In the genomic region with DNA sequence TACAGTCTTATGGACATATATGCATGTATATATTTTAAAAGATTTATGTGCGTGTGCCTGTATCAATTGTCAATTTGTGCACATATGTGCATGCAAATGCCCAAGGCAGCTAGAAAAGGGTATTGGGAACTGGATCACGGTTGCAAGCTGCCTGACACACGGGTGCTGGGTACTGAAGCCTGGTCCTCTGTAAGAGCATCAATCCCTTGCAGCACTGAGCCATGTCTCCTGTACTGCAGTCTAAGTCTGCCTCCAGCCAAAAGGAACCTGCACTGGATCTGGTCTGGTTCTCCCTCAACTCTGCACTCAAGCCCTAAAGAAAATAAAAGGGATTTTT, we compare ENCODE assay signal across 10 mouse cellular contexts. TPM values are rescaled to one million over a fixed set of nuclear protein-coding genes. Genes with fewer than 3 reads are reported as not detected.
DNase-seq lines count a peak whose midpoint lies in the region; ATAC-seq and TF ChIP-seq lines count a peak whose summit lies in the region.
"Had no signal": no experiment of that assay in that cellular context is flagged by ENCODE, and none has a peak within 500 bp of the region (broad histone marks: within the 10 kb centered on the region; RNA-seq: fewer than 3 reads in every experiment).

No protein-coding gene starts in this region.

- H3K9me3 ChIP-seq in heart, embryonic 11.5 days (replicated peaks; ENCODE audit: control insufficient read depth, low read length) = no peaks in the 10 kb centered on the region
- H3K9me3 ChIP-seq in lung, embryonic 16.5 days (ENCODE audit: control insufficient read depth, low read length) = no peaks in the 10 kb centered on the region
- H3K9me3 ChIP-seq in limb, embryonic 14.5 days (ENCODE audit: control insufficient read depth, low read length) = no peaks in the 10 kb centered on the region
- H3K9me3 ChIP-seq in stomach, embryonic 14.5 days (ENCODE audit: control insufficient read depth, low read depth, low read length) = no peaks in the 10 kb centered on the region

- no peak for TF ChIP-seq CTCF in heart, adult 2 months (IDR thresholded peaks at IDR 0.05)
- TF ChIP-seq CTCF in lung, adult 2 months (IDR thresholded peaks at IDR 0.05; ENCODE audit: insufficient read depth, low read length) = no peak

- no peak for ATAC-seq in heart, embryonic 11.5 days (replicated peaks; ENCODE audit: insufficient number of reproducible peaks, low FRiP score, low TSS enrichment)
- no peak for ATAC-seq in lung, embryonic 16.5 days (ENCODE audit: low read depth)
- ATAC-seq in limb, embryonic 14.5 days (ENCODE audit: low FRiP score, low read depth) = no peak
- ATAC-seq in stomach, embryonic 14.5 days (ENCODE audit: insufficient number of reproducible peaks, insufficient read depth, low FRiP score, low read depth) = no peak

- peak overlapping the region; percentile 74; the same call in 1 of the 2 replicates for H3K4me3 ChIP-seq in heart, adult 2 months
- no peak overlapping the region for H3K4me3 ChIP-seq in heart, embryonic 11.5 days (ENCODE audit: low read depth, low read length)
- H3K4me3 ChIP-seq in lung, embryonic 16.5 days (ENCODE audit: low read length) = no peak overlapping the region
- no peak overlapping the region for H3K4me3 ChIP-seq in lung, adult 2 months (replicated peaks; ENCODE audit: extremely low read depth, low read depth, low read length)
- H3K4me3 ChIP-seq in limb, embryonic 14.5 days (replicated peaks; ENCODE audit: low read length) = no peak overlapping the region
- H3K4me3 ChIP-seq in stomach, embryonic 14.5 days (ENCODE audit: low read depth, low read length) = peak overlapping the region; percentile 84; the same call in 1 of the 2 replicates

- no peak for TF ChIP-seq POLR2A in heart, adult 2 months (IDR thresholded peaks at IDR 0.05; ENCODE audit: insufficient read depth, low read depth, low read length)
- TF ChIP-seq POLR2A in lung, adult 2 months (IDR thresholded peaks at IDR 0.05; ENCODE audit: borderline replicate concordance, extremely low read depth, low read depth, low read length) = no peak
- no peak for TF ChIP-seq POLR2A in limb, embryonic 14.5 days (IDR thresholded peaks at IDR 0.05; ENCODE audit: borderline replicate concordance, extremely low read depth, insufficient read depth, insufficient read length)

- DNase-seq in heart, adult 2 months = no peak
- DNase-seq in lung, adult 2 months = no peak
- DNase-seq in limb, embryonic 14.5 days (ENCODE audit: low spot score) = no peak
- DNase-seq in left cerebral cortex, adult 18-20 months (ENCODE audit: low spot score in 2 of 2) = no peak
- no peak for DNase-seq in embryo, embryonic 10.5 days (ENCODE audit: low spot score)

- H3K36me3 ChIP-seq in heart, adult 2 months (ENCODE audit: control insufficient read depth, insufficient read depth, low read length) = no peaks in the 10 kb centered on the region
- H3K36me3 ChIP-seq in heart, embryonic 11.5 days (ENCODE audit: control insufficient read depth, insufficient read depth, low read length) = peaks cover 33% of the 10 kb centered on the region
- H3K36me3 ChIP-seq in lung, embryonic 16.5 days (ENCODE audit: control insufficient read depth, insufficient read depth, low read length) = peaks cover 38% of the 10 kb centered on the region
- H3K36me3 ChIP-seq in limb, embryonic 14.5 days (ENCODE audit: control insufficient read depth, insufficient read depth, low read length) = peaks cover 63% of the 10 kb centered on the region
- H3K36me3 ChIP-seq in stomach, embryonic 14.5 days (ENCODE audit: control insufficient read depth, insufficient read depth, low read length) = peaks cover 50% of the 10 kb centered on the region

- H3K4me2 ChIP-seq in heart, embryonic 11.5 days = no peak overlapping the region
- peak overlapping the region; percentile 68 for H3K4me2 ChIP-seq in lung, embryonic 16.5 days (ENCODE audit: low read depth, low read length)
- peak overlapping the region; percentile 50 for H3K4me2 ChIP-seq in limb, embryonic 14.5 days (replicated peaks; ENCODE audit: low read depth, low read length, severe bottlenecking)
- 0 out of 2 replicates have a peak overlapping the region, but pooled peaks have one; percentile 66 for H3K4me2 ChIP-seq in stomach, embryonic 14.5 days (replicated peaks; ENCODE audit: low read depth, low read length)

- H3K9ac ChIP-seq in heart, adult 2 months (ENCODE audit: low read depth, low read length) = no peak overlapping the region
- no peak overlapping the region for H3K9ac ChIP-seq in heart, embryonic 11.5 days (ENCODE audit: low read depth, low read length)
- no peak overlapping the region for H3K9ac ChIP-seq in lung, embryonic 16.5 days (ENCODE audit: low read length)
- no peak overlapping the region for H3K9ac ChIP-seq in limb, embryonic 14.5 days (ENCODE audit: low read depth, low read length, severe bottlenecking)
- H3K9ac ChIP-seq in stomach, embryonic 14.5 days (replicated peaks; ENCODE audit: low read depth, low read length) = no peak overlapping the region

- H3K79me2 ChIP-seq in heart, adult 2 months (replicated peaks; ENCODE audit: control insufficient read depth, insufficient read depth, low read length) = no peaks in the 10 kb centered on the region

- no peak overlapping the region; the same call in 1 of the 2 replicates for H3K27ac ChIP-seq in heart, adult 2 months
- no peak overlapping the region for H3K27ac ChIP-seq in heart, embryonic 11.5 days (ENCODE audit: low read depth, low read length)
- H3K27ac ChIP-seq in lung, embryonic 16.5 days (ENCODE audit: low read length) = no peak overlapping the region
- H3K27ac ChIP-seq in limb, embryonic 14.5 days (replicated peaks; ENCODE audit: low read depth, low read length) = no peak overlapping the region
- H3K27ac ChIP-seq in stomach, embryonic 14.5 days (ENCODE audit: low read length) = no peak overlapping the region

- intact Hi-C loops in heart, adult 2 months (cut with DNase I) = loop anchor here (1.0 kb wide), 1 partner anchor 19 kb away; the partner anchor contains the start of genes Kars and Terf2ip

- 56% methylated on average over 3 of the region's 3 CpGs for WGBS in heart, adult 2 months
- WGBS in heart, embryonic 11.5 days (ENCODE audit: insufficient replicate concordance) = 63% methylated on average over 3 of the region's 3 CpGs
- 58% methylated on average over 3 of the region's 3 CpGs for WGBS in lung, embryonic 16.5 days
- WGBS in lung, adult 2 months = 67% methylated on average over 3 of the region's 3 CpGs
- 76% methylated on average over 3 of the region's 3 CpGs for WGBS in limb, embryonic 14.5 days
- WGBS in stomach, embryonic 14.5 days = 68% methylated on average over 3 of the region's 3 CpGs

- no peaks in the 10 kb centered on the region for H3K27me3 ChIP-seq in heart, adult 2 months (ENCODE audit: control insufficient read depth, insufficient read depth, low read length)
- no peaks in the 10 kb centered on the region for H3K27me3 ChIP-seq in heart, embryonic 11.5 days (ENCODE audit: control insufficient read depth, insufficient read depth, low read length)
- no peaks in the 10 kb centered on the region for H3K27me3 ChIP-seq in lung, embryonic 16.5 days (ENCODE audit: control insufficient read depth, insufficient read depth, low read depth, low read length)
- H3K27me3 ChIP-seq in limb, embryonic 14.5 days (ENCODE audit: control insufficient read depth, insufficient read depth, low read length) = no peaks in the 10 kb centered on the region
- no peaks in the 10 kb centered on the region for H3K27me3 ChIP-seq in stomach, embryonic 14.5 days (ENCODE audit: control insufficient read depth, insufficient read depth, low read length)

- no peaks in the 10 kb centered on the region for H3K4me1 ChIP-seq in heart, adult 2 months (ENCODE audit: control insufficient read depth, insufficient read depth, low read length)
- peaks cover 6% of the 10 kb centered on the region; the same call in 1 of the 2 replicates for H3K4me1 ChIP-seq in heart, embryonic 11.5 days (ENCODE audit: control insufficient read depth, insufficient read depth, low read length)
- H3K4me1 ChIP-seq in lung, embryonic 16.5 days (replicated peaks; ENCODE audit: control insufficient read depth, insufficient read depth, low read length) = peaks cover 3% of the 10 kb centered on the region; the same call in 1 of the 2 replicates
- no peaks in the 10 kb centered on the region for H3K4me1 ChIP-seq in lung, adult 2 months (ENCODE audit: control insufficient read depth, insufficient read depth, low read length)
- H3K4me1 ChIP-seq in limb, embryonic 14.5 days (ENCODE audit: control insufficient read depth, insufficient read depth, low read length) = 0 out of 2 replicates have a peak, but pooled peaks cover 3% of the 10 kb centered on the region
- no peaks in the 10 kb centered on the region; the same call in 1 of the 2 replicates for H3K4me1 ChIP-seq in stomach, embryonic 14.5 days (ENCODE audit: control insufficient read depth, insufficient read depth, low read length)

- no peak for TF ChIP-seq EP300 in heart, adult 2 months (IDR thresholded peaks at IDR 0.05; ENCODE audit: insufficient read depth, low read depth, low read length)

RNA-seq across cellular contexts. Expression of gene Adat1, which starts 0.6 kb away (rescaled TPM):
- total RNA-seq in heart, adult 2 months (2021) = 1 to 10 TPM; 1.8 to 2.0 TPM
- polyA plus RNA-seq in heart, adult 2 months (2012; rRNA removed) = 1.8 and 3.2 TPM in 2 replicates
- polyA plus RNA-seq in heart, embryonic 11.5 days (2014; fragmentation: Nextera tagmentation; extraction: Ambion mirVana) = 6.1 and 7.1 TPM in 2 replicates
- 7.5 and 8.8 TPM in 2 replicates for polyA plus RNA-seq in lung, embryonic 16.5 days (2015; fragmentation: Nextera tagmentation; extraction: Ambion mirVana)
- polyA plus RNA-seq in lung, adult 2 months (2012; rRNA removed) = 2.5 and 2.7 TPM in 2 replicates
- polyA plus RNA-seq in limb, embryonic 14.5 days (2012; rRNA removed) = 11.4 and 12.2 TPM in 2 replicates
- polyA plus RNA-seq in limb, embryonic 14.5 days (2014; fragmentation: Nextera tagmentation; extraction: Ambion mirVana) = 6.1 and 6.8 TPM in 2 replicates
- polyA plus RNA-seq in stomach, embryonic 14.5 days (2014; fragmentation: Nextera tagmentation; extraction: Ambion mirVana) = 8.9 and 9.5 TPM in 2 replicates
- 1 to 10 TPM; 5.9 to 6.1 TPM for total RNA-seq in left cerebral cortex, adult 18-20 months (2021)

RNA-seq across cellular contexts. Expression of gene Kars, which starts 18.5 kb away (rescaled TPM):
- total RNA-seq in heart, adult 2 months (2021) = 100 to 1,000 TPM; 100 to 111 TPM
- 46.0 and 67.2 TPM in 2 replicates for polyA plus RNA-seq in heart, adult 2 months (2012; rRNA removed)
- polyA plus RNA-seq in heart, embryonic 11.5 days (2014; fragmentation: Nextera tagmentation; extraction: Ambion mirVana) = 176 and 181 TPM in 2 replicates
- 159 and 172 TPM in 2 replicates for polyA plus RNA-seq in lung, embryonic 16.5 days (2015; fragmentation: Nextera tagmentation; extraction: Ambion mirVana)
- 28.0 and 42.2 TPM in 2 replicates for polyA plus RNA-seq in lung, adult 2 months (2012; rRNA removed)
- 99.2 and 124 TPM in 2 replicates for polyA plus RNA-seq in limb, embryonic 14.5 days (2012; rRNA removed)
- polyA plus RNA-seq in limb, embryonic 14.5 days (2014; fragmentation: Nextera tagmentation; extraction: Ambion mirVana) = 204 and 207 TPM in 2 replicates
- 203 and 212 TPM in 2 replicates for polyA plus RNA-seq in stomach, embryonic 14.5 days (2014; fragmentation: Nextera tagmentation; extraction: Ambion mirVana)
- total RNA-seq in left cerebral cortex, adult 18-20 months (2021) = 10 to 100 TPM; 78.9 to 81.3 TPM

RNA-seq across cellular contexts. Expression of gene Terf2ip, which starts 18.5 kb away (rescaled TPM):
- 10 to 100 TPM; 10.7 to 10.8 TPM for total RNA-seq in heart, adult 2 months (2021)
- polyA plus RNA-seq in heart, adult 2 months (2012; rRNA removed) = 5.3 and 8.2 TPM in 2 replicates
- 16.7 and 18.5 TPM in 2 replicates for polyA plus RNA-seq in heart, embryonic 11.5 days (2014; fragmentation: Nextera tagmentation; extraction: Ambion mirVana)
- 23.1 and 23.3 TPM in 2 replicates for polyA plus RNA-seq in lung, embryonic 16.5 days (2015; fragmentation: Nextera tagmentation; extraction: Ambion mirVana)
- 10.4 TPM in 2 replicates for polyA plus RNA-seq in lung, adult 2 months (2012; rRNA removed)
- polyA plus RNA-seq in limb, embryonic 14.5 days (2012; rRNA removed) = 14.9 and 16.5 TPM in 2 replicates
- polyA plus RNA-seq in limb, embryonic 14.5 days (2014; fragmentation: Nextera tagmentation; extraction: Ambion mirVana) = 17.5 and 21.5 TPM in 2 replicates
- polyA plus RNA-seq in stomach, embryonic 14.5 days (2014; fragmentation: Nextera tagmentation; extraction: Ambion mirVana) = 22.3 and 24.7 TPM in 2 replicates
- 10 to 100 TPM; 39.2 to 39.7 TPM for total RNA-seq in left cerebral cortex, adult 18-20 months (2021)

RNA-seq across cellular contexts. Expression of gene Gm6793, which starts 22.2 kb away (rescaled TPM):
- total RNA-seq in heart, adult 2 months (2021) = not detected
- polyA plus RNA-seq in heart, adult 2 months (2012; rRNA removed) = not detected in 2 replicates
- polyA plus RNA-seq in heart, embryonic 11.5 days (2014; fragmentation: Nextera tagmentation; extraction: Ambion mirVana) = 0.37 TPM in 1 of 2 replicates, not detected in the other
- polyA plus RNA-seq in lung, embryonic 16.5 days (2015; fragmentation: Nextera tagmentation; extraction: Ambion mirVana) = 0.58 and 0.60 TPM in 2 replicates
- polyA plus RNA-seq in lung, adult 2 months (2012; rRNA removed) = 0.21 TPM in 1 of 2 replicates, not detected in the other
- 0.22 and 0.34 TPM in 2 replicates for polyA plus RNA-seq in limb, embryonic 14.5 days (2012; rRNA removed)
- 0.43 and 0.72 TPM in 2 replicates for polyA plus RNA-seq in limb, embryonic 14.5 days (2014; fragmentation: Nextera tagmentation; extraction: Ambion mirVana)
- polyA plus RNA-seq in stomach, embryonic 14.5 days (2014; fragmentation: Nextera tagmentation; extraction: Ambion mirVana) = 0.38 and 1.4 TPM in 2 replicates
- not detected for total RNA-seq in left cerebral cortex, adult 18-20 months (2021)
- total RNA-seq: layer of hippocampus, postnatal 25 days had no signal
- polyA plus RNA-seq: thymus, adult 2 months had no signal

RNA-seq across cellular contexts. Expression of gene Gabarapl2, which starts 52.2 kb away (rescaled TPM):
- 100 to 1,000 TPM; 129 to 131 TPM for total RNA-seq in heart, adult 2 months (2021)
- polyA plus RNA-seq in heart, adult 2 months (2012; rRNA removed) = 52.2 and 94.2 TPM in 2 replicates
- polyA plus RNA-seq in heart, embryonic 11.5 days (2014; fragmentation: Nextera tagmentation; extraction: Ambion mirVana) = 177 and 191 TPM in 2 replicates
- polyA plus RNA-seq in lung, embryonic 16.5 days (2015; fragmentation: Nextera tagmentation; extraction: Ambion mirVana) = 195 and 218 TPM in 2 replicates
- 26.2 and 58.2 TPM in 2 replicates for polyA plus RNA-seq in lung, adult 2 months (2012; rRNA removed)
- 55.6 and 56.6 TPM in 2 replicates for polyA plus RNA-seq in limb, embryonic 14.5 days (2012; rRNA removed)
- 148 and 163 TPM in 2 replicates for polyA plus RNA-seq in limb, embryonic 14.5 days (2014; fragmentation: Nextera tagmentation; extraction: Ambion mirVana)
- 187 and 189 TPM in 2 replicates for polyA plus RNA-seq in stomach, embryonic 14.5 days (2014; fragmentation: Nextera tagmentation; extraction: Ambion mirVana)
- total RNA-seq in left cerebral cortex, adult 18-20 months (2021) = 100 to 1,000 TPM; 221 to 236 TPM

Comparison
In these comparisons a context has a peak if more than half of its experiments do, and no peak if none do; other contexts are left out.
1. H3K4me3 ChIP-seq: peak in heart, adult 2 months (single experiment) and stomach, embryonic 14.5 days (single experiment); none in heart, embryonic 11.5 days (single experiment), lung, embryonic 16.5 days (single experiment), lung, adult 2 months (single experiment) and limb, embryonic 14.5 days (single experiment).